Mouse (Mus musculus) MEL (cell line): ENCODE results near the gene Usp45. TPM values are rescaled to one million over a fixed set of nuclear protein-coding genes. Genes with fewer than 3 reads are reported as not detected.

ENCODE experiments used
- DNase-seq: peaks from one replicate; pipeline ENCODE4 v3.0.0; 2011; ENCODE audit warnings: low read depth, low spot score
- H3K27ac ChIP-seq: 2 replicates; pipeline ENCODE4 v1.5.1; 2012; ENCODE audit warnings: low read depth, mild to moderate bottlenecking, control low read depth, low read length, moderate library complexity; ENCODE audit not compliant: control insufficient read depth
- H3K27me3 ChIP-seq, 2 experiments: fragments of 150-350 bp in 1 of 2; sonication (generic) in 1 of 2; 2 replicates each; pipeline ENCODE4 v1.6.1; 2012; ENCODE audit warnings: low read length in 2 of 2, mild to moderate bottlenecking in 2 of 2, improper control_type of control experiment in 1 of 2, moderate library complexity in 1 of 2; ENCODE audit not compliant: insufficient read depth in 2 of 2, control insufficient read depth in 1 of 2
- H3K36me3 ChIP-seq, 2 experiments: 2 replicates each; pipeline ENCODE4 v1.6.1; 2012 to 2014; ENCODE audit warnings: low read length in 2 of 2, improper control_type of control experiment in 1 of 2, inconsistent platforms in 1 of 2, mild to moderate bottlenecking in 1 of 2; ENCODE audit not compliant: insufficient read depth in 2 of 2, control insufficient read depth in 1 of 2
- H3K4me1 ChIP-seq, 2 experiments: fragments of 150-350 bp in 1 of 2; sonication (generic) in 1 of 2; 2 replicates each; pipeline ENCODE4 v1.6.1; 2012; ENCODE audit warnings: low read length in 2 of 2, improper control_type of control experiment in 1 of 2, mild to moderate bottlenecking in 1 of 2; ENCODE audit not compliant: insufficient read depth in 2 of 2, control insufficient read depth in 1 of 2
- H3K4me3 ChIP-seq, 2 experiments: fragments of 150-350 bp in 1 of 2; sonication (generic) in 1 of 2; 2 replicates each; pipeline ENCODE4 v1.5.1; 2012; ENCODE audit warnings: low read depth in 2 of 2, low read length in 2 of 2, mild to moderate bottlenecking in 2 of 2, moderate library complexity in 2 of 2, control low read depth in 1 of 2, improper control_type of control experiment in 1 of 2; ENCODE audit not compliant: control insufficient read depth in 1 of 2, insufficient read depth in 1 of 2
- H3K79me2 ChIP-seq: 2 replicates; pipeline ENCODE4 v1.6.1; 2012; ENCODE audit warnings: mild to moderate bottlenecking, low read length, moderate library complexity; ENCODE audit not compliant: control insufficient read depth, poor library complexity, insufficient read depth
- H3K9ac ChIP-seq: 2 replicates; pipeline ENCODE4 v1.6.1; 2012; ENCODE audit warnings: low read depth, mild to moderate bottlenecking, control low read depth, low read length, moderate library complexity; ENCODE audit not compliant: control insufficient read depth, poor library complexity, severe bottlenecking
- H3K9me3 ChIP-seq: fragments of 150-350 bp; sonication (generic); replicated peaks from 2 replicates; pipeline ENCODE4 v1.6.1; 2012; ENCODE audit warnings: mild to moderate bottlenecking, low read length, improper control_type of control experiment, moderate library complexity; ENCODE audit not compliant: insufficient read depth
- CTCF ChIP-seq, 3 experiments: IDR thresholded peaks in 2 of 3; conservative IDR thresholded peaks in 1 of 3; 2 replicates each; pipeline ENCODE4 v1.5.1; 2011 to 2012; ENCODE audit warnings: low read length in 3 of 3, low read depth in 2 of 3, mild to moderate bottlenecking in 2 of 3, improper control_type of control experiment in 1 of 3, inconsistent platforms in 1 of 3, mixed read lengths in 1 of 3, moderate library complexity in 1 of 3; ENCODE audit not compliant: control insufficient read depth in 1 of 3, insufficient read depth in 1 of 3, poor library complexity in 1 of 3, severe bottlenecking in 1 of 3
- ELF1 ChIP-seq: IDR thresholded peaks from 2 replicates; pipeline ENCODE4 v1.6.1; 2014; ENCODE audit warnings: low read depth, mild to moderate bottlenecking, inconsistent platforms, low read length, improper control_type of control experiment, moderate library complexity
- ETS1 ChIP-seq: IDR thresholded peaks from 2 replicates; pipeline ENCODE4 v1.6.1; 2012; ENCODE audit warnings: low read depth, mild to moderate bottlenecking, inconsistent platforms, low read length, improper control_type of control experiment, moderate library complexity
- MAFK ChIP-seq: IDR thresholded peaks from 2 replicates; pipeline ENCODE4 v1.6.1; 2011; ENCODE audit warnings: low read depth, mild to moderate bottlenecking, low read length, improper control_type of control experiment, borderline replicate concordance
- MAX ChIP-seq: IDR thresholded peaks from 2 replicates; pipeline ENCODE4 v1.6.1; 2011; ENCODE audit warnings: low read length, improper control_type of control experiment
- MAZ ChIP-seq: IDR thresholded peaks from 2 replicates; pipeline ENCODE4 v1.6.1; 2012; ENCODE audit warnings: low read depth, mild to moderate bottlenecking, inconsistent platforms, low read length, improper control_type of control experiment
- MXI1 ChIP-seq: IDR thresholded peaks from 2 replicates; pipeline ENCODE4 v1.6.1; 2011; ENCODE audit warnings: mild to moderate bottlenecking, low read depth, low read length, improper control_type of control experiment
- NELFE ChIP-seq: IDR thresholded peaks from 2 replicates; pipeline ENCODE4 v1.6.1; 2011; ENCODE audit warnings: low read depth, low read length, improper control_type of control experiment
- POLR2A ChIP-seq, 2 experiments: IDR thresholded peaks; 2 replicates each; pipeline ENCODE4 v1.6.1; 2011 to 2012; ENCODE audit warnings: low read length in 2 of 2, mild to moderate bottlenecking in 2 of 2, control low read depth in 1 of 2, improper control_type of control experiment in 1 of 2, low read depth in 1 of 2, moderate library complexity in 1 of 2; ENCODE audit not compliant: control insufficient read depth in 1 of 2, insufficient read depth in 1 of 2, poor library complexity in 1 of 2
- POLR2AphosphoS2 ChIP-seq: IDR thresholded peaks from 2 replicates; pipeline ENCODE4 v1.6.1; 2011; ENCODE audit warnings: low read length, improper control_type of control experiment
- POLR2AphosphoS5 ChIP-seq: IDR thresholded peaks from 2 replicates; pipeline ENCODE4 v1.6.1; 2012; ENCODE audit warnings: low read depth, borderline replicate concordance, mild to moderate bottlenecking, inconsistent platforms, low read length, moderate library complexity, mixed read lengths
- RAD21 ChIP-seq: IDR thresholded peaks from 2 replicates; pipeline ENCODE4 v1.6.1; 2011; ENCODE audit warnings: mild to moderate bottlenecking, low read depth, low read length, improper control_type of control experiment
- SIN3A ChIP-seq: IDR thresholded peaks from 2 replicates; pipeline ENCODE4 v1.6.1; 2012; ENCODE audit warnings: low read length, improper control_type of control experiment, inconsistent platforms
- SMC3 ChIP-seq: IDR thresholded peaks from 2 replicates; pipeline ENCODE4 v1.6.1; 2011; ENCODE audit warnings: low read depth, low read length, improper control_type of control experiment
- TAL1 ChIP-seq: IDR thresholded peaks from 2 replicates; pipeline ENCODE4 v1.6.1; 2012; ENCODE audit warnings: mild to moderate bottlenecking, inconsistent platforms, low read length, moderate library complexity, mixed read lengths
- TBP ChIP-seq: IDR thresholded peaks from 2 replicates; pipeline ENCODE4 v1.8.0; 2011; ENCODE audit warnings: low read depth, low read length, improper control_type of control experiment
- TCF12 ChIP-seq: IDR thresholded peaks from 2 replicates; pipeline ENCODE4 v1.6.1; 2014; ENCODE audit warnings: low read depth, mild to moderate bottlenecking, inconsistent platforms, low read length, improper control_type of control experiment, moderate library complexity
- UBTF ChIP-seq: IDR thresholded peaks from 2 replicates; pipeline ENCODE4 v1.6.1; 2012; ENCODE audit warnings: low read depth, mild to moderate bottlenecking, inconsistent platforms, low read length, improper control_type of control experiment, moderate library complexity, borderline replicate concordance; ENCODE audit not compliant: insufficient read depth
- USF1 ChIP-seq: IDR thresholded peaks from 2 replicates; pipeline ENCODE4 v1.6.1; 2014; ENCODE audit warnings: low read depth, mild to moderate bottlenecking, inconsistent platforms, low read length, improper control_type of control experiment, moderate library complexity
- ZMIZ1 ChIP-seq: IDR thresholded peaks from 2 replicates; pipeline ENCODE4 v1.6.1; 2012; ENCODE audit warnings: low read depth, mild to moderate bottlenecking, inconsistent platforms, low read length, improper control_type of control experiment, moderate library complexity
- polyA plus RNA-seq, 2 experiments: library from polyadenylated mRNA; stranded (reverse) in 1 of 2; unstranded in 1 of 2; fragments of >175 nt in 1 of 2; fragments of >200 nt in 1 of 2; gene quantifications; 2 replicates each; pipeline versions ENCODE4 v1.2.1 to v1.2.4; 2012; ENCODE audit warnings: low replicate concordance in 2 of 2, low read depth in 1 of 2; ENCODE audit not compliant: insufficient read length in 2 of 2, insufficient read depth in 1 of 2, missing spikeins in 1 of 2
- total RNA-seq: library from RNA; depleted of rRNA; stranded (reverse); fragments of 300-350 nt; gene quantifications from 2 replicates; pipeline ENCODE4 v1.2.3, GENCODE M21; 2012

Gene Usp45
- total and polyA plus RNA-seq, 3 experiments: 6.4 to 8.2 TPM; not detected in 1

DNA sequence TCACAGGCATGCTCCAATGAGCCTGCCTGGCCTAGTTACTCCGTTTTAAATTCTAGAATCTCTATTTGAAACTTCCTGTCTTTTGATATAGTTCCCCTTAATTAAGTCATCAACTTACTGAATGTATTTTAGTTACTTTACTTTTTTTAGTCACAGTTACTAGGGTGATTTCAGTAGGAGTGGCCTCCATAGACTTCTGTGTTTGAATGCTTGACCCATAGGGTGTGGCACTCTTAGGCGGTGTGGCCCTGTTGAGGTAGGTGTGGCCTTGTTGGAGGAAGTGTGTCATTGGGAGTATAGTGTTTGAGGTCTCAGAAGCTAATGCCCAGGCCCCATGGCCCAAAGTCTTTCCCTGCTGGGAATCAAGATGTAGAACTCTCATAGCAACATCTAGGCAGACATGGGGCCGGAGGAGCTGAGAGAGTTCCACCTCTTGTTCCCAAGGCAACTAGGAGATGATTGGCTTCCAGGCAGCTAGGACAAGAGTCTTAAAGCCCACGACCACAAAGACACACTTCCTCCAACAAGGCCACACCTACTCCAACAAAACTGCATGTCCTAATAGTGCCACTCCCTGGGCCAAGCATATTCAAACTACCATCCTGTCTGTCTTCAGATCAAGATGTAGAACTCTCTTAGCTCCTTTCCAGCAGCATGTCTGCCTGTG is 11.7 kb upstream of the Usp45 start:
- H3K9ac ChIP-seq: peak overlapping the region; percentile 24; the same call in 1 of the 2 replicates
- H3K4me1 ChIP-seq: peaks cover 6 to 7% of the 10 kb centered on the region in 2 experiments; a peak in 3 of 4 replicates
- DNase-seq: peak; percentile 92
- no peaks in the 10 kb centered on the region for H3K27me3 ChIP-seq
- peak overlapping the region in 1 of 2 experiments; percentile 10; a peak in 1 of 4 replicates for H3K4me3 ChIP-seq
- no peak for TF ChIP-seq UBTF
- TF ChIP-seq MAX: 0 out of 2 replicates have a peak, but pooled peaks have one; percentile 41
- no peak for TF ChIP-seq POLR2AphosphoS2
- no peak for TF ChIP-seq SMC3
- 0 out of 2 replicates have a peak, but pooled peaks have one; percentile 2 for TF ChIP-seq ELF1
- TF ChIP-seq ZMIZ1: peak; percentile 54; the same call in 1 of the 2 replicates
- peak in 1 of 2 experiments; percentile 51; a peak in 1 of 4 replicates for TF ChIP-seq POLR2A (IDR thresholded peaks at IDR 0.05; ENCODE audit: control insufficient read depth in 1 of 2, insufficient read depth in 1 of 2, low read depth in 1 of 2, low read length in 2 of 2, poor library complexity in 1 of 2)
- TF ChIP-seq MAFK: no peak
- TF ChIP-seq TAL1: no peak
- TF ChIP-seq TBP: peak; percentile 55; the same call in 1 of the 2 replicates
- TF ChIP-seq USF1: no peak
- TF ChIP-seq MXI1: peak; percentile 46; the same call in 1 of the 2 replicates
- TF ChIP-seq NELFE: peak; percentile 47; the same call in 1 of the 2 replicates
- no peak for TF ChIP-seq POLR2AphosphoS5
- TF ChIP-seq TCF12: no peak
- peak; percentile 21; the same call in 1 of the 2 replicates for TF ChIP-seq SIN3A
- TF ChIP-seq MAZ: no peak
- peak; percentile 43; the same call in 1 of the 2 replicates for TF ChIP-seq ETS1
- TF ChIP-seq, all 39 proteins: peak for 9
- Histone ChIP-seq H3K36me3 (peaks cover 0 to 6% of the 10 kb centered on the region in 2 experiments; a peak in 3 of 4 replicates), H3K27ac (peak overlapping the region; percentile 77), H3K9me3 (no peaks in the 10 kb centered on the region), H3K79me2 (no peaks in the 10 kb centered on the region)

DNA sequence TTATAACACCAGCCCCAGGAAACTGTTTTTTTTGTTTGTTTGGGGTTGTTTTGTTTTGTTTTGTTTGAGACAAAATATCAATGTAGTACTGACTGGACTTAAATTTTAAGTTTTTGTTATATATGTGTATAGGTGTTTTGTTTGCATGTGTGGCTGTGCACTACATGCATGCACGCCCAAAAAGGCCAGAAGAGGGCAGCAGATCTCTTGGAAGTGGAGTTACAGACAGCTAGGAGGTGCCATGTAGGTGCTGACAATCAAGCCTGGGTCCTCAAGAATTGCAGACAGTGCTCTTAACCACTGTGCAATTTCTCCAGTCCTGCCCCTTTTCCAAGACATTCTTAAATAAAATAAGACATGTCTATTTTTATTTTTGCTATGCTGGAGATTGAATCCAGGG is 8.1 kb upstream of the Usp45 start:
- peak; percentile 56 for DNase-seq
- H3K4me3 ChIP-seq: no peak overlapping the region
- H3K79me2 ChIP-seq: no peaks in the 10 kb centered on the region
- H3K36me3 ChIP-seq: peaks cover 0 to 6% of the 10 kb centered on the region in 2 experiments; a peak in 3 of 4 replicates
- no peaks in the 10 kb centered on the region for H3K9me3 ChIP-seq
- TF ChIP-seq CTCF (IDR thresholded peaks at IDR 0.05 in 2 of 3, conservative IDR thresholded peaks at IDR 0.05 in 1 of 3; ENCODE audit: control insufficient read depth in 1 of 3, insufficient read depth in 1 of 3, low read depth in 2 of 3, low read length in 3 of 3, poor library complexity in 1 of 3, severe bottlenecking in 1 of 3) (peak; percentile 22 to 53 (median 51); a peak in 5 of 6 replicates), NELFE (no peak), RAD21 (peak; percentile 37), SMC3 (peak; percentile 43), MXI1 (no peak)
- H3K9ac ChIP-seq: no peak overlapping the region
- H3K4me1 ChIP-seq: peaks cover 5 to 6% of the 10 kb centered on the region in 2 experiments; a peak in 3 of 4 replicates
- no peaks in the 10 kb centered on the region for H3K27me3 ChIP-seq
- no peak overlapping the region for H3K27ac ChIP-seq
